Mouse (Mus musculus): ENCODE results near the gene Disc1.

- TF ChIP-seq CTCF (IDR thresholded peaks at IDR 0.05; ENCODE audit: control insufficient read depth, insufficient read depth, low read length) = no peak
- no peak for TF ChIP-seq POLR2A (IDR thresholded peaks at IDR 0.05; ENCODE audit: borderline replicate concordance, control insufficient read depth, low read depth, low read length)
Observed at GRCm38 (mm10) chr8:125292933-125293591, 239.1 kb downstream of the Disc1 start.
